Mouse (Mus musculus) left cerebral cortex, adult 2 months (tissue): Measurements from ENCODE around the gene Trpm8. TPM values are rescaled to one million over a fixed set of nuclear protein-coding genes. Genes with fewer than 3 reads are reported as not detected.

Source experiments
- DNase-seq, 2 experiments: peaks; one replicate each; pipeline ENCODE4 v3.0.0; 2021 to 2022; ENCODE audit warnings: low spot score in 2 of 2, mixed read lengths in 1 of 2; ENCODE audit errors: extremely low spot score in 1 of 2
- H3K27ac ChIP-seq: fragments of 200-600 bp; 2 replicates; pipeline ENCODE4 v1.8.1; 2022
- H3K4me3 ChIP-seq: fragments of 200-600 bp; 2 replicates; pipeline ENCODE4 v1.8.1; 2022
- CTCF ChIP-seq: fragments of 200-600 bp; IDR thresholded peaks from 2 replicates; pipeline ENCODE4 v1.8.1; 2022; ENCODE audit warnings: antibody characterized with exemption, mild to moderate bottlenecking, moderate library complexity
- intact Hi-C: fragments of 180-260 bp; cut with DNase I; formaldehyde crosslinking; loops from one replicate; pipeline ENCODE4 v1.15.1; 2025
- total RNA-seq, 2 experiments: library from RNA; stranded (reverse); gene quantifications; 2 replicates each; pipeline ENCODE4 v1.2.3; 2021

The Trpm8 gene
- total RNA-seq, 2 experiments from 2014 or later: 0.23 to 0.26 TPM

DNA sequence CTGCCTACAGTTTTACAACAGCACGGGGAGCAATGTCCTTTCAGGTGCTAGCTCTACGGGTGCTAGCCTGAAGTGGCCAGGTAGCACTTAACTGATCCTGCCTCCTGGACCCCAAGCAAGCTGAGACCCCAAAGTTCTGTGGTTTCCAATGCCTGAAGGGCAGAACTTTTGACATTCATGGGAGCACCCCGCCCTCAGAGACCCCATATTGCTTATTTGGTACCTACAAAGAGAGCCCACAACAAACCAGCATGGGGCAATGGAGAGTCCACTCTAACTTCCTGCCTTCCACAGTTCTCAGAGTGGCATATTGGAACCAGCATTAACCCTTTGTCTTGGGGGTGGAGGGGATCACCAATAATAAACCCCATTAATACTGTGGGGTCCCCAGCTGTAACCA is 4.1 kb upstream of the Trpm8 start:
- Histone ChIP-seq H3K27ac (no peak overlapping the region), H3K4me3 (no peak overlapping the region)
- peak; percentile 10 to 18 for DNase-seq
- intact Hi-C loops: no loop called here
- TF ChIP-seq CTCF: no peak

DNA sequence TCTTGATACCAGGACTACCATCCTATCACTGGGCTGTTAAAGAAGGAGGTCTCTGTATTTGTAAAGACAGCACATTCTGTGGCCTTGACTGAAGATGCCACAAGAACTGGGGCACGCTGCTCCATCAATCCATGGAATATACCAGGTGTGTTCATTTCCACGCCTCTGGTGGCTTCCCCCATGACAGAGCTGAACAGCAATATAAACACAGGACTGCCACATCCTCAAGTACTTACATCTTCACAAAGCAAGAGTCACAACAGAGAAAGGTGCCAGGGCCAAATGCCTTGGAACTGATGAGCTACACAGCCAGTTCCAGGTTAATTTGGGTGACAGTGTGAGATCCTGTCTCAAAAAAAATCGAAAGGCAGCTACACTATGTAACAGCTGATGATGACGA is 3.6 kb upstream of the Trpm8 start:
- intact Hi-C loops: loop anchor here (1.0 kb wide), 1 partner anchor 8 kb away; no protein-coding TSS in a partner anchor
- TF ChIP-seq CTCF: no peak
- Histone ChIP-seq H3K27ac (no peak overlapping the region), H3K4me3 (no peak overlapping the region)
- peak; percentile 11 to 13 for DNase-seq

DNA sequence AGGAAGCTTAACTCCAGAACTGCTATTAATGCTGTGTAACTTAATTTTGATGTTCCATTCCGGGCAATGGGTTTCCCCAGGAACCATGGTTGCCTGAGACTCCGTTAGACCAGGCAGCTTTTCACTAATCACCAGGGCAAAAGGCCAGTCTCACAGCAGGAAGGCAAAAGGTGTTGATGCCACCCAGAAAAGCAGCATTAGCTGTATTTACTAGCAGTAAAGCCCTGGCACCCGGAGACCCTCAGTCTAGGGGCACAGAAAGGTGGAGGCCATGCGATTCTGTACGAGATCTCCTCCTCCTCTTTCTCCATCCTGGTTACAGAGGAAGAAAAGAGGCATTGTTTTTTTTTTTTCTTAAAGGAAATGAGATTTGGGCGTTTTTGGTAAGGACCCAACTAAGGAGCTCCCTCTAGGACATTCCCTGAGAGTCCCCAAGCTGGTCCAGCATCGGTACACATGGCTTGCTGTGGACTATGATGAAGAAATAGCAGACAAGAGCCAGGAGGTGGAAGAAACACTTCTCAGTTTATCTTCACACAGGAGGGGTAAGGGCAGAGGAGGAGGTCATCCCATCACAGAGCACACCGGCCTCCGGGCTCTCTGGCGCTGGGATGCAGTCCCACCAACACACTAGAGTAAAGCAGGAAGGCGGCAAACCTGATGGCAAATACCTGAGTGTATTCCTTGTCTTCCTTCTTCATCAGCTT is 2.9 kb upstream of the Trpm8 start:
- no peak overlapping the region for H3K27ac ChIP-seq
- no peak overlapping the region for H3K4me3 ChIP-seq
- peak in 1 of 2 experiments; percentile 16 for DNase-seq
- intact Hi-C loops: loop anchor here (1.0 kb wide), 1 partner anchor 8 kb away; no protein-coding TSS in a partner anchor
- TF ChIP-seq CTCF: no peak

DNA sequence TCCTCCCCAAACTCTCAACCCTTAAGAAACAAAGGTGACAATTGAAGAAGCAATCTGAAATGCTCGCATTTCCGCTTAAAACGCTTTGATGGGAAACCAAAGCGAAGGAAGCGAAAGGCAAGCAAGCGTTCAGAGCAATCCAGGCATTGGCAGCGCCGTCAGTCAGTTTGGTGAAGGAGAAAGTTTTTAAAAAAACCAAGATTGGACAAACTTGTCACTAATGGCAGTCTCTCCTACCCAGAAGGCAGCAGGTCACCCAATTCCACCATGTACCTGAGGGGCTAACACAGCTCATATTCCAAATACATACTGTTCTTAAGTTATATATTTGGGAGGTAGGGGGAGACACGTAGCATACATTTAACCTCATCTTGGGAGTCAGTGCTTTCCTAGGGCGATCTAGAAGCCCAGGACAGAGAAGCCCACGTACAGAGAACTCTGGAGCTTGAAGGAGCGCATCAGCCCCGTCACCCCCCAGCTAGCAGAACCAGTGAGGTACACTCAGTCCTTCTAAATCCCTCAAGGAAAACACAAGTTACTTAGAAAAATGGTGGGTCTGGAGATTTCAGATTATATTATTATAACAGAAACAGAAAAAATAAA is 2.3 kb upstream of the Trpm8 start:
- H3K27ac ChIP-seq: no peak overlapping the region
- no peak overlapping the region for H3K4me3 ChIP-seq
- peak in 1 of 2 experiments; percentile 11 for DNase-seq
- intact Hi-C loops: no loop called here
- no peak for TF ChIP-seq CTCF

DNA sequence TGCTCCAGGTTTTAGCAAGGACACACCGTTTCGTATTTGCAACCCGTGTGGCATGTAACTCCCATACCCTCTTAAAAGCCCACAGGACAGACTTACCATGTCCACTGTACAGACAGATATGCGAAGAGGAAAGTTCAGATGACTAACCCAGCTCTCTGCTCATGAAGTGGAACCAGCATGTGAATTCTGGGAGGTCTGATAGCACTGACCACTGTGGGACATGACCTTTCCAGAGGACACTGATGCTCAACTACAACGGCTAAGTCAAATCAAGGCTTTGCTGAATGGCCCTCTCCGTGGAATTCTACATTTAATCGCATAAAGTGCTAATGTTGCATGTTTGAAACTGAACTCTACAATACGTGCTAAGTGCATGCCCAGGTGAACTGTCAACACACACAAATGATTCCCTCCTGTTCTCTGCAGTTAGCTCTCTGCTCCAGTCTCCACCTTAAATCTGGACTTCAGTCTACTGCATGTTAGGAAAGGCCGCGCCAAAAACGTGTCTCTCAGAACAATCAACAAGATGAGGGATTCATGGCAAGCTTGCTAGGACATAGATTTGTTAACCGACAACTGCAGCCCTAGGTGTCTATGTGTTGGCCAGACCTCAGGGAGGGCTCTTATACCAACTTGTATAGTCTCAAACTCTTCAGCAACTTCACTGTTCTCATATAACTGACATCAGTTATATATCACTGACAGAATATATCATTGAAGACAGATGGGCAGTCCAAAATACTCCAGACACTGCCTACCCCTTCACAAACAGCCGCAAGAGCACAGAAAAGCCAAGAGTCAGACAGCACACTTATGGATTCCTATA is 1.6 kb upstream of the Trpm8 start:
- TF ChIP-seq CTCF: no peak
- peak; percentile 9 to 19 for DNase-seq
- H3K4me3 ChIP-seq: no peak overlapping the region; the same call in 1 of the 2 replicates
- H3K27ac ChIP-seq: no peak overlapping the region
- intact Hi-C loops: no loop called here

DNA sequence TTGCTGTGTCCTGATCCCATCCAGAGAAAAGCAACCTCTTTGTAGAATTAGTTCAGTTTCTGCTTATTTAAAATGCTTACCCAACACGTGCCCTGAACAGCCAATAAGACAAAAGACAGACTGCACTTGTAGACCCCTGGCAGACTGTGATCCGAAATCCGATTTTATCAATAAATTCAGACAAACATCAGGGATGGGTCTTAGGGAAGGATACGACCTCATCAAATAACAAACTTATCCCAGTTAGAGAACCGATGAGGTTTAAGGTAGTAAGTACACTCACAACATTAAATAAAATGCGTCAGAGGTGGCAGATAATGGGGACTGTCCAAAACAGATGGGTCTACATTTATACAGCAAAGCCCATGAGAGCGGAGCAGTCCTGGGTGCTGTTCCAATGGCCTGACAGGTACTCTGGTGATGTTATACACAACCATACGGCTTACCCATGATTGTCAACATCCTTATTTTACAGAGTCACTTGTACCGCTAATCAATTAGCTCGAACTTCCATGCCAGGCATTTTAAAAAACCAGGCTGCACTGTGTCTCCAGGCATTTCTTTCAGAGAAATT is 850 bp upstream of the Trpm8 start:
- intact Hi-C loops: no loop called here
- DNase-seq: no peak
- no peak for TF ChIP-seq CTCF
- Histone ChIP-seq H3K4me3 (peak overlapping the region; percentile 51), H3K27ac (no peak overlapping the region; the same call in 1 of the 2 replicates)

DNA sequence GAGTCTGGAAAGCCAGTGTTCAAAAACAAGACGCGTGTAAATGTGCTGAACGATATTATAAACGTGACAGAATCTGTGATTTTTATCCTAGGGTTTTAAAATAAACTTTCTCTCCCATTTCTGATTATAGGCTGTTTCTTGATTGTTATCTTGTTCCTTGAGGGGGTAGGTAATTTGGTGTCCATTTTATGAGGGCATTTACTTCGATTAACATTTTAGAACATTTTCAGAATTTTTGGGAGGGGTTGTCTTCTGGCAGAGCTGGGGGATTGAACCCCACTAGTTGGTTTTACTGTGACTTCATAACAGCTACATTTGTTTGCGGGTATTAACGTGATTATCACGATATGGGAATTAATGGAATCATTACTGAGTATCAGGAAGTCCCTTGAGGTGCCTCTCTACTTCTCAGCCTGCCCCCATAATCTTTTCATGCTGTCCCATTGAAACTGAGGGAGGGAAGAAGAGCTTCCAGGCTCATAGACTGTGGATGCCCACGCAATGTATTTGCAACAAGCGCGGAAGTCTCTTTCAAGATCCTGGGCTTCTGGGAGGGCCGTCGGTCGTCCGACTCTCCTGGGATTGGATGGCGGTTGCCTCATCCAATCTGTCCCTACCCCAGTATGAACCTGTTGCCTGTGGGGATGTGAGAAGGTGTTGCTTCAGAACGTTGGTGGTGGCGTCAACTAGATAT is 504 bp downstream of the Trpm8 start:
- no peak for TF ChIP-seq CTCF
- DNase-seq: peak; percentile 16 to 39
- intact Hi-C loops: no loop called here
- H3K4me3 ChIP-seq: peak overlapping the region; percentile 51
- peak overlapping the region; percentile 1; the same call in 1 of the 2 replicates for H3K27ac ChIP-seq

DNA sequence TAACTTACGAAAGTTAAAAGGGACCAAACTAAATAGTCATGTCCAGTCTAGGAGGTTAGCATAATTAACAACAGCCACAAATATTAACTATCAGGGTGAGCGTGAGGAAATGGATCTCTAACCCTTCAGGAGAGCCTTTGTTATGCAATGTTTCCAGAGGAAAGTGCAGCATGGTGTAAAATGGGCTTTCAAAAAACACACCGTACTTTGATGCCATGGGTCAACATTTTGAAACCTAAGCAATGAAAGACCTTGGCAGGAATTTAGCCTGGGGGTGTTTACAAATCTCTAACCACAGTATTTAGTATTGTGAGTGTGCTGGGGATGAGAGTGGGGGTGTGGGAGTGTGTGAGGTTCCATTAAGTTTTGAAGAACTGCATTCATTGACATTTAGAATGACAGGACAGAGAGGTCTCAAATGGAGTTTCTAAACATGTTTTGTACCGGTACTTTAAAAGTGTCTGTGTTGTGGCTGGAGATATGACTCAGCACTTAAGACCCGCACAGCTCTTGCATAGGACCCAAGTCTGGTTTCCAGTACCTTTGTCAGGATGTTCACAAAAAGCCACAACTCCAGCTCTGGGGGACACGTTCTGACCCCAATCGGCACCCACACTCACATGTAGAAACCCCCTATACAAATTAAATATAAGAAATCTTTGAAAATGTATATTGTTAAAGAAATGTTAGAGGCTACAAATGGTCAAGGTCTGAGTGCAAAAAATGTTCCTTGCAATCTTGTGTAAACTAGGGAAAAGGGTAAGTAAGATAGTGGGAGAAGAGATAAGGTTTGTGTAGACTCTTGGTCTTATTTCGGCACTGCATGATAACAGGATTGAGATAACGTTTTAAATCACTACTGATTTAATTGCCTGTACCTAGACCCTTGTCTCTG is 1.9 kb downstream of the Trpm8 start:
- TF ChIP-seq CTCF: no peak
- Histone ChIP-seq H3K27ac (no peak overlapping the region), H3K4me3 (no peak overlapping the region)
- intact Hi-C loops: no loop called here
- DNase-seq: peak; percentile 12 to 17

DNA sequence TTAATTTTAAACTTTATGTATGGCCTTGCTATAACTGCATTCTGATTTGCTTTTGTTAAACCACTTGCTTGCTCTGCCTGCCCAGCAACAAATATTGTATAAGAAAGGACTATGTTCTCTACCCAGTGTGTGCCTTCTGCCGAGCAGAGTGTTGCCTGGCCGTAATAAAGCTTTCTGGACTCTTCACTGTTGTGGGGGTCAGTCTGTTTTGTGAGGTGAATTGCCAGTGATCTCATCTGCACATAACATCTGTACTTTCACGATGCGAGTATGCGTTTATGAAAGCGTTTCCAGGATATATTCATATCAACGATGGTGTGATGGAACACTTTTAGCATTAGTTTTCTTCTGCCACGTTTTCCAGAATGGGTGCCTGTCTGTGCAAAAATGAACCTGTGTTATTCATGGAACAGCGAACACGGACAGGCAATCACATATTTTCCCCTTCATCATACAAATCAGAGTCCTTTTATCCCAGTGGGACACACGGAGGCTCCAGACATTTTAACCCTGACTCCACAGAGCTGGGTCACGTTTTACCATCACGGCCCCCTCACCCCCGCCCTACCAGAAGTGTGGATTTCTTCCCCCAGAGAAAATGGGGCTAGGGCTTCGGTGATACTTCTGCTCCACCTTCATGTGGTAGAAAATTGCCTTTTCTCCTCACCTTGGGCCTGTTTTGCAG is 2.7 kb downstream of the Trpm8 start:
- DNase-seq: peak; percentile 14 to 23
- no peak overlapping the region for H3K27ac ChIP-seq
- H3K4me3 ChIP-seq: no peak overlapping the region
- intact Hi-C loops: no loop called here
- no peak for TF ChIP-seq CTCF

DNA sequence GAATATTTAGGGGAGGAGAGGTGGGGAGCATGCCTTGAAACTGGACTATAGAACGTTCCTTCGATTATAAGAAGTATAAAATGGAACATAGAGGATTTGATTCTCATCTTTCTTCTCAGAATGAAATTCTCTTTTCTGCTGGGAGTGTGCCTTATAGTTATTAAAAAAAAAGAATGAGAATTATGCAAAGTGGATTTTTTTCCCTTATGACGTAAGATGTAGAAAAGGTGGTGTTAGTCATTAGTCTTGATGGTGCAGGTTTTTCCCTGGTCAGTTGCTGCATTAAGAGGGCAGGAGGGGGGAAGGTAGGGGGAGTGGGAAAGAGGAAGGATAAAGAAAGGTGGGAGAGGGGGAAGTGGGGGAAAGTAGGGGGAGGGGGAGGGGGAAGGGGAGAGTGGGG is 4.8 kb downstream of the Trpm8 start:
- intact Hi-C loops: no loop called here
- TF ChIP-seq CTCF: no peak
- no peak overlapping the region for H3K4me3 ChIP-seq
- DNase-seq: no peak
- no peak overlapping the region for H3K27ac ChIP-seq
